Mouse (Mus musculus): ENCODE results near the gene Ap1m1.

The Ap1m1 gene

GRCm38 (mm10) chr8:72239499-72240402 is at the start of gene Ap1m1:
Gene Ap1m1 (plus strand): TSS chr8:72240018.
- DNase-seq (ENCODE audit: low spot score in 2 of 2), result peak; percentile 95 to 97

- DNase-seq (ENCODE audit: low spot score in 2 of 2), result no peak
Observed at GRCm38 (mm10) chr8:72190215-72190539, 49.6 kb upstream of the Ap1m1 start.

GRCm38 (mm10) chr8:72192065-72192464 is 47.8 kb upstream of the Ap1m1 start:
- DNase-seq (ENCODE audit: low spot score in 2 of 2), result no peak

- no peak for DNase-seq (ENCODE audit: low spot score in 2 of 2)
Observed at GRCm38 (mm10) chr8:72197997-72198396, 41.8 kb upstream of the Ap1m1 start.

GRCm38 (mm10) chr8:72208582-72208981 is 31.2 kb upstream of the Ap1m1 start:
- DNase-seq (ENCODE audit: low spot score in 2 of 2), result no peak

- DNase-seq (ENCODE audit: low spot score in 2 of 2), result no peak
Observed at GRCm38 (mm10) chr8:72210222-72210621, 29.6 kb upstream of the Ap1m1 start.

- DNase-seq (ENCODE audit: low spot score in 2 of 2), result no peak
Observed at GRCm38 (mm10) chr8:72210710-72211109, 29.1 kb upstream of the Ap1m1 start.

GRCm38 (mm10) chr8:72211846-72212245 is 28.0 kb upstream of the Ap1m1 start:
- no peak for DNase-seq (ENCODE audit: low spot score in 2 of 2)

- DNase-seq (ENCODE audit: low spot score in 2 of 2), result no peak
Observed at GRCm38 (mm10) chr8:72212751-72213150, 27.1 kb upstream of the Ap1m1 start, which contains the start of gene Cib3. Gene Cib3 (minus strand): TSS chr8:72212837.

- DNase-seq (ENCODE audit: low spot score in 2 of 2), result no peak
Observed at GRCm38 (mm10) chr8:72213536-72213935, 26.3 kb upstream of the Ap1m1 start, which contains the start of gene Gm11034. Gene Gm11034 (minus strand): TSS chr8:72213636.

GRCm38 (mm10) chr8:72215060-72215459 is 24.8 kb upstream of the Ap1m1 start:
- no peak for DNase-seq (ENCODE audit: low spot score in 2 of 2)

- no peak for DNase-seq (ENCODE audit: low spot score in 2 of 2)
Observed at GRCm38 (mm10) chr8:72215871-72216270, 23.9 kb upstream of the Ap1m1 start.

GRCm38 (mm10) chr8:72218781-72219540 is 20.9 kb upstream of the Ap1m1 start:
- DNase-seq (ENCODE audit: low spot score in 2 of 2), result no peak

GRCm38 (mm10) chr8:72219541-72220363 is 20.1 kb upstream of the Ap1m1 start, which contains the start of gene Fam32a:
Gene Fam32a (plus strand): TSS chr8:72219730.
- peak; percentile 83 to 88 for DNase-seq (ENCODE audit: low spot score in 2 of 2)

- no peak for DNase-seq (ENCODE audit: low spot score in 2 of 2)
Observed at GRCm38 (mm10) chr8:72220758-72221157, 19.1 kb upstream of the Ap1m1 start.

GRCm38 (mm10) chr8:72222656-72223055 is 17.2 kb upstream of the Ap1m1 start:
- DNase-seq (ENCODE audit: low spot score in 2 of 2), result no peak

GRCm38 (mm10) chr8:72240403-72240763 is 565 bp downstream of the Ap1m1 start:
- no peak for DNase-seq (ENCODE audit: low spot score in 2 of 2)

GRCm38 (mm10) chr8:72240951-72241350 is 1.1 kb downstream of the Ap1m1 start:
- DNase-seq (ENCODE audit: low spot score in 2 of 2), result no peak

GRCm38 (mm10) chr8:72242226-72242625 is 2.4 kb downstream of the Ap1m1 start:
- DNase-seq (ENCODE audit: low spot score in 2 of 2), result no peak

GRCm38 (mm10) chr8:72244610-72245009 is 4.8 kb downstream of the Ap1m1 start:
- DNase-seq (ENCODE audit: low spot score in 2 of 2), result no peak

- peak in 1 of 2 experiments; percentile 36 for DNase-seq (ENCODE audit: low spot score in 2 of 2)
Observed at GRCm38 (mm10) chr8:72257171-72257901, 17.5 kb downstream of the Ap1m1 start.
